Comparison of ENCODE assay signal across 8 mouse cellular contexts in genomic region chr10:128590193-128590690, GRCm38 (mm10). TPM values are rescaled to one million over a fixed set of nuclear protein-coding genes. Genes with fewer than 3 reads are reported as not detected.
DNase-seq lines count a peak whose midpoint lies in the region; ATAC-seq lines count a peak whose summit lies in the region.

No protein-coding gene starts in this region.

- H3K27me3 ChIP-seq in forebrain, embryonic 13.5 days, result peaks cover 47% of the 10 kb centered on the region
- H3K27me3 ChIP-seq in hindbrain, embryonic 11.5 days (ENCODE audit: control insufficient read depth, insufficient read depth, low read length), result peaks cover 33% of the 10 kb centered on the region

- intact Hi-C loops in left cerebral cortex, postnatal 4 days (cut with DNase I), result no loop called here

- peak overlapping the region; percentile 67 for H3K4me3 ChIP-seq in forebrain, embryonic 13.5 days
- H3K4me3 ChIP-seq in hindbrain, embryonic 11.5 days (ENCODE audit: low read depth, low read length), result peak overlapping the region; percentile 66

- H3K9me3 ChIP-seq in forebrain, embryonic 13.5 days (replicated peaks), result no peaks in the 10 kb centered on the region
- H3K9me3 ChIP-seq in hindbrain, embryonic 11.5 days (ENCODE audit: control insufficient read depth, low read length), result no peaks in the 10 kb centered on the region

- H3K4me2 ChIP-seq in forebrain, embryonic 13.5 days, result peak overlapping the region; percentile 96
- peak overlapping the region; percentile 94 for H3K4me2 ChIP-seq in hindbrain, embryonic 11.5 days (replicated peaks; ENCODE audit: low read depth, low read length)

- no peaks in the 10 kb centered on the region for H3K36me3 ChIP-seq in forebrain, embryonic 13.5 days (ENCODE audit: poor library complexity, severe bottlenecking)
- H3K36me3 ChIP-seq in hindbrain, embryonic 11.5 days (ENCODE audit: control insufficient read depth, insufficient read depth, low read length), result no peaks in the 10 kb centered on the region

- ATAC-seq in forebrain, embryonic 13.5 days, result peak; percentile 64
- ATAC-seq in hindbrain, embryonic 11.5 days (ENCODE audit: low FRiP score), result peak; percentile 64
- peak; percentile 46; the same call in 1 of the 2 replicates for ATAC-seq in megakaryocyte-erythroid progenitor cell, adult 5-6 weeks (replicated peaks; ENCODE audit: low FRiP score, low TSS enrichment, poor library complexity, severe bottlenecking)

- H3K27ac ChIP-seq in forebrain, embryonic 13.5 days, result no peak overlapping the region
- H3K27ac ChIP-seq in hindbrain, embryonic 11.5 days (ENCODE audit: low read depth, low read length), result peak overlapping the region; percentile 47; the same call in 1 of the 2 replicates

- DNase-seq in adrenal gland, adult (ENCODE audit: inconsistent age in 2 of 2, low spot score in 1 of 2), result peak; percentile 69 to 91
- DNase-seq in adrenal gland, adult 8-10 months, result no peak
- DNase-seq in c-Kit-positive CD71-positive TER-119-positive erythroid progenitor cells, embryonic 14.5 days (ENCODE audit: low spot score), result peak; percentile 33
- peak; percentile 89 for DNase-seq in hindbrain, embryonic 11.5 days (ENCODE audit: low spot score)
- peak; percentile 72 for DNase-seq in left cerebral cortex, postnatal 4 days
- peak; percentile 25 for DNase-seq in spleen, adult 12 weeks (ENCODE audit: low spot score)

- peaks cover 14% of the 10 kb centered on the region for H3K4me1 ChIP-seq in forebrain, embryonic 13.5 days
- H3K4me1 ChIP-seq in hindbrain, embryonic 11.5 days (replicated peaks; ENCODE audit: control insufficient read depth, insufficient read depth, low read length), result 0 out of 2 replicates have a peak, but pooled peaks cover 4% of the 10 kb centered on the region

- under 1% methylated on average over 41 of the region's 43 CpGs for WGBS in forebrain, embryonic 13.5 days
- under 1% methylated on average over 43 of the region's 43 CpGs for WGBS in hindbrain, embryonic 11.5 days

- peak overlapping the region; percentile 66 for H3K9ac ChIP-seq in forebrain, embryonic 13.5 days
- H3K9ac ChIP-seq in hindbrain, embryonic 11.5 days (ENCODE audit: low read depth, low read length), result peak overlapping the region; percentile 50

RNA-seq across cellular contexts. Expression of gene Erbb3, which starts 0.8 kb away (rescaled TPM):
- 1 to 10 TPM; 2.5 to 5.8 (median 4.6) TPM for total RNA-seq in adrenal gland, adult 8-10 months (2022)
- polyA plus RNA-seq in forebrain, embryonic 13.5 days (2015; fragmentation: Nextera tagmentation; extraction: Ambion mirVana), result 0.12 and 0.28 TPM in 2 replicates
- polyA plus RNA-seq in hindbrain, embryonic 11.5 days (2014; fragmentation: Nextera tagmentation; extraction: Ambion mirVana), result 4.6 and 7.0 TPM in 2 replicates
- total RNA-seq in left cerebral cortex, postnatal 4 days (2021), result under 1 TPM; 0.62 to 0.66 TPM
- 1.9 and 3.2 TPM in 2 replicates for total RNA-seq in megakaryocyte-erythroid progenitor cell, adult 5-6 weeks (2014; fragmentation: Nextera tagmentation)
- total RNA-seq in megakaryocyte-erythroid progenitor cell, adult 5-6 weeks (2017), result 0.09 and 1.2 TPM in 2 replicates

RNA-seq across cellular contexts. Expression of gene Pa2g4, which starts 24.5 kb away (rescaled TPM):
- total RNA-seq in adrenal gland, adult 8-10 months (2022), result 10 to 100 TPM; 67.4 to 77.6 (median 70.5) TPM
- polyA plus RNA-seq in forebrain, embryonic 13.5 days (2015; fragmentation: Nextera tagmentation; extraction: Ambion mirVana), result 173 and 186 TPM in 2 replicates
- polyA plus RNA-seq in hindbrain, embryonic 11.5 days (2014; fragmentation: Nextera tagmentation; extraction: Ambion mirVana), result 220 and 243 TPM in 2 replicates
- 100 to 1,000 TPM; 111 TPM for total RNA-seq in left cerebral cortex, postnatal 4 days (2021)
- 419 and 446 TPM in 2 replicates for total RNA-seq in megakaryocyte-erythroid progenitor cell, adult 5-6 weeks (2014; fragmentation: Nextera tagmentation)
- total RNA-seq in megakaryocyte-erythroid progenitor cell, adult 5-6 weeks (2017), result 426 and 489 TPM in 2 replicates

RNA-seq across cellular contexts. Expression of gene Rps26, which starts 36.3 kb away (rescaled TPM):
- 100 to 1,000 TPM; 401 to 777 (median 537) TPM for total RNA-seq in adrenal gland, adult 8-10 months (2022)
- polyA plus RNA-seq in forebrain, embryonic 13.5 days (2015; fragmentation: Nextera tagmentation; extraction: Ambion mirVana), result 531 and 638 TPM in 2 replicates
- polyA plus RNA-seq in hindbrain, embryonic 11.5 days (2014; fragmentation: Nextera tagmentation; extraction: Ambion mirVana), result 596 and 615 TPM in 2 replicates
- 100 to 1,000 TPM; 595 to 651 TPM for total RNA-seq in left cerebral cortex, postnatal 4 days (2021)
- 3,309 and 3,313 TPM in 2 replicates for total RNA-seq in megakaryocyte-erythroid progenitor cell, adult 5-6 weeks (2014; fragmentation: Nextera tagmentation)
- 1,110 and 1,543 TPM in 2 replicates for total RNA-seq in megakaryocyte-erythroid progenitor cell, adult 5-6 weeks (2017)

RNA-seq across cellular contexts. Expression of gene Rpl41, which starts 41.1 kb away (rescaled TPM):
- total RNA-seq in adrenal gland, adult 8-10 months (2022), result 1,000 to 10,000 TPM; 2,263 to 2,673 (median 2,524) TPM
- polyA plus RNA-seq in forebrain, embryonic 13.5 days (2015; fragmentation: Nextera tagmentation; extraction: Ambion mirVana), result 2,951 and 3,131 TPM in 2 replicates
- 2,785 and 2,836 TPM in 2 replicates for polyA plus RNA-seq in hindbrain, embryonic 11.5 days (2014; fragmentation: Nextera tagmentation; extraction: Ambion mirVana)
- 1,000 to 10,000 TPM; 2,825 to 2,926 TPM for total RNA-seq in left cerebral cortex, postnatal 4 days (2021)
- total RNA-seq in megakaryocyte-erythroid progenitor cell, adult 5-6 weeks (2014; fragmentation: Nextera tagmentation), result 7,210 and 7,602 TPM in 2 replicates
- total RNA-seq in megakaryocyte-erythroid progenitor cell, adult 5-6 weeks (2017), result 3,211 and 3,934 TPM in 2 replicates

RNA-seq across cellular contexts. Expression of gene Zc3h10, which starts 42.7 kb away (rescaled TPM):
- total RNA-seq in adrenal gland, adult 8-10 months (2022), result 10 to 100 TPM; 12.9 to 15.0 (median 13.6) TPM
- 18.3 and 19.4 TPM in 2 replicates for polyA plus RNA-seq in forebrain, embryonic 13.5 days (2015; fragmentation: Nextera tagmentation; extraction: Ambion mirVana)
- 14.1 and 15.0 TPM in 2 replicates for polyA plus RNA-seq in hindbrain, embryonic 11.5 days (2014; fragmentation: Nextera tagmentation; extraction: Ambion mirVana)
- total RNA-seq in left cerebral cortex, postnatal 4 days (2021), result 10 to 100 TPM; 14.0 to 15.2 TPM
- 5.6 and 6.7 TPM in 2 replicates for total RNA-seq in megakaryocyte-erythroid progenitor cell, adult 5-6 weeks (2014; fragmentation: Nextera tagmentation)
- 8.3 and 10.2 TPM in 2 replicates for total RNA-seq in megakaryocyte-erythroid progenitor cell, adult 5-6 weeks (2017)
